Mouse (Mus musculus) CH12.LX (cell line): ENCODE results near the gene Rab4b. TPM values are rescaled to one million over a fixed set of nuclear protein-coding genes. Genes with fewer than 3 reads are reported as not detected.

Source experiments
- DNase-seq: peaks from one replicate; pipeline ENCODE4 v3.0.0-alpha.2; 2013; ENCODE audit errors: extremely low read depth
- H3K27ac ChIP-seq: 2 replicates; pipeline ENCODE4 v1.5.1; 2012; ENCODE audit warnings: low read depth, mild to moderate bottlenecking, control low read depth, moderate library complexity; ENCODE audit not compliant: insufficient read depth
- H3K27me3 ChIP-seq: replicated peaks from 2 replicates; pipeline ENCODE3; 2012; ENCODE audit warnings: inconsistent platforms
- H3K36me3 ChIP-seq, 2 experiments: replicated peaks in 1 of 2; 2 replicates each; pipeline versions ENCODE3 to v1.6.1; 2012; ENCODE audit warnings: inconsistent platforms in 1 of 2, low read length in 1 of 2, mild to moderate bottlenecking in 1 of 2, mixed read lengths in 1 of 2, moderate library complexity in 1 of 2; ENCODE audit not compliant: control insufficient read depth in 1 of 2, insufficient read depth in 1 of 2
- H3K4me1 ChIP-seq, 2 experiments: 2 replicates each; pipeline ENCODE4 v1.6.1; 2012; ENCODE audit warnings: inconsistent platforms in 1 of 2, moderate library complexity in 1 of 2; ENCODE audit not compliant: insufficient read depth in 2 of 2, control insufficient read depth in 1 of 2
- H3K4me2 ChIP-seq: 2 replicates; pipeline ENCODE4 v1.6.1; 2012; ENCODE audit warnings: low read depth, mild to moderate bottlenecking, control low read depth; ENCODE audit not compliant: poor library complexity, insufficient read depth, severe bottlenecking
- H3K4me3 ChIP-seq, 3 experiments: fragments of 150-350 bp in 1 of 3; sonication (generic) in 1 of 3; replicated peaks in 1 of 3; 2 replicates each; pipeline versions ENCODE3 to v1.5.1; 2011 to 2012; ENCODE audit warnings: low read depth in 2 of 3, low read length in 2 of 3, mild to moderate bottlenecking in 2 of 3, moderate library complexity in 2 of 3, control low read depth in 1 of 3, improper control_type of control experiment in 1 of 3, inconsistent platforms in 1 of 3, mixed read lengths in 1 of 3; ENCODE audit not compliant: poor library complexity in 1 of 3
- H3K79me2 ChIP-seq: replicated peaks from 2 replicates; pipeline ENCODE4 v1.6.1; 2012; ENCODE audit warnings: mild to moderate bottlenecking, moderate library complexity; ENCODE audit not compliant: control insufficient read depth, poor library complexity, insufficient read depth, severe bottlenecking; ENCODE audit errors: extremely low read depth
- H3K9ac ChIP-seq: 2 replicates; pipeline ENCODE4 v1.6.1; 2012; ENCODE audit warnings: low read depth, mild to moderate bottlenecking, control low read depth, moderate library complexity; ENCODE audit not compliant: insufficient read depth
- H3K9me3 ChIP-seq: replicated peaks from 2 replicates; pipeline ENCODE3; 2012; ENCODE audit warnings: low read length, inconsistent platforms, mixed read lengths
- BHLHE40 ChIP-seq: IDR thresholded peaks from 2 replicates; pipeline ENCODE4 v1.6.1; 2011; ENCODE audit warnings: mild to moderate bottlenecking, low read depth, low read length, improper control_type of control experiment
- CHD1 ChIP-seq: IDR thresholded peaks from 2 replicates; pipeline ENCODE4 v1.6.1; 2012; ENCODE audit warnings: low read depth, low read length, improper control_type of control experiment, inconsistent platforms
- CTCF ChIP-seq, 2 experiments: IDR thresholded peaks in 1 of 2; conservative IDR thresholded peaks in 1 of 2; 2 replicates each; pipeline ENCODE4 v1.5.1; 2011 to 2012; ENCODE audit warnings: low read depth in 2 of 2, low read length in 2 of 2, improper control_type of control experiment in 1 of 2, inconsistent platforms in 1 of 2, mild to moderate bottlenecking in 1 of 2, moderate library complexity in 1 of 2
- E2F4 ChIP-seq: IDR thresholded peaks from 2 replicates; pipeline ENCODE4 v1.6.1; 2011; ENCODE audit warnings: low read depth, low read length, improper control_type of control experiment; ENCODE audit not compliant: insufficient replicate concordance
- ELF1 ChIP-seq: IDR thresholded peaks from 2 replicates; pipeline ENCODE4 v1.6.1; 2014; ENCODE audit warnings: low read depth, mild to moderate bottlenecking, inconsistent platforms, low read length, improper control_type of control experiment
- EP300 ChIP-seq: IDR thresholded peaks from 2 replicates; pipeline ENCODE4 v1.6.1; 2011; ENCODE audit warnings: low read length, improper control_type of control experiment
- JUN ChIP-seq: IDR thresholded peaks from 2 replicates; pipeline ENCODE4 v1.6.1; 2011; ENCODE audit warnings: low read depth, mild to moderate bottlenecking, low read length, improper control_type of control experiment, moderate library complexity; ENCODE audit not compliant: insufficient read depth
- JUND ChIP-seq: conservative IDR thresholded peaks from 2 replicates; pipeline ENCODE4 v1.6.1; 2011; ENCODE audit warnings: low read depth, low read length, improper control_type of control experiment
- MAFK ChIP-seq: IDR thresholded peaks from 2 replicates; pipeline ENCODE4 v1.6.1; 2011; ENCODE audit warnings: low read length, improper control_type of control experiment; ENCODE audit not compliant: insufficient replicate concordance
- MAX ChIP-seq: IDR thresholded peaks from 2 replicates; pipeline ENCODE4 v1.6.1; 2011; ENCODE audit warnings: low read length, improper control_type of control experiment
- MAZ ChIP-seq: IDR thresholded peaks from 2 replicates; pipeline ENCODE4 v1.6.1; 2012; ENCODE audit warnings: low read depth, mild to moderate bottlenecking, inconsistent platforms, low read length, improper control_type of control experiment, moderate library complexity
- MYC ChIP-seq: IDR thresholded peaks from 2 replicates; pipeline ENCODE4 v1.6.1; 2011; ENCODE audit warnings: low read depth, mild to moderate bottlenecking, improper control_type of control experiment, low read length
- NELFE ChIP-seq: IDR thresholded peaks from 2 replicates; pipeline ENCODE4 v1.6.1; 2011; ENCODE audit warnings: low read depth, low read length, improper control_type of control experiment
- NRF1 ChIP-seq: IDR thresholded peaks from 2 replicates; pipeline ENCODE4 v1.6.1; 2014; ENCODE audit warnings: low read depth, mild to moderate bottlenecking, inconsistent platforms, low read length, improper control_type of control experiment, moderate library complexity
- PAX5 ChIP-seq: IDR thresholded peaks from 2 replicates; pipeline ENCODE4 v1.6.1; 2012; ENCODE audit warnings: low read length, inconsistent platforms, mixed read lengths
- RAD21 ChIP-seq: IDR thresholded peaks from 2 replicates; pipeline ENCODE4 v1.6.1; 2011; ENCODE audit warnings: low read depth, mild to moderate bottlenecking, low read length, improper control_type of control experiment, moderate library complexity
- SMC3 ChIP-seq: IDR thresholded peaks from 2 replicates; pipeline ENCODE4 v1.6.1; 2011; ENCODE audit warnings: low read depth, low read length, improper control_type of control experiment
- UBTF ChIP-seq: IDR thresholded peaks from 2 replicates; pipeline ENCODE4 v1.6.1; 2012; ENCODE audit warnings: low read depth, mild to moderate bottlenecking, inconsistent platforms, low read length, improper control_type of control experiment, moderate library complexity
- USF2 ChIP-seq: conservative IDR thresholded peaks from 2 replicates; pipeline ENCODE4 v1.6.1; 2011; ENCODE audit warnings: low read depth, low read length, improper control_type of control experiment
- ZKSCAN1 ChIP-seq: IDR thresholded peaks from 2 replicates; pipeline ENCODE4 v1.6.1; 2012; ENCODE audit warnings: low read depth, inconsistent platforms, low read length, improper control_type of control experiment, borderline replicate concordance
- ZNF384 ChIP-seq: IDR thresholded peaks from 2 replicates; pipeline ENCODE4 v1.6.1; 2012; ENCODE audit warnings: low read depth, low read length, improper control_type of control experiment, inconsistent platforms
- dilution Hi-C: fragments of 300-500 bp; cut with MboI; formaldehyde crosslinking; loops from 2 replicates; pipeline ENCODE4 v1.14.3; 2020; ENCODE audit warnings: low sequenced_read_pairs; ENCODE audit not compliant: extremely low pct_unique_long_range_greater_than_20kb, extremely low pct_ligation_motif_present
- in situ Hi-C: fragments of 300-500 bp; cut with MboI; formaldehyde crosslinking; loops from 3 replicates; pipeline ENCODE4 v1.14.3; 2019; ENCODE audit warnings: low sequenced_read_pairs, low pct_ligation_motif_present, low pct_unique_long_range_greater_than_20kb, mixed read lengths
- polyA plus RNA-seq: library from polyadenylated mRNA; unstranded; fragments of >175 nt; gene quantifications from 2 replicates; pipeline ENCODE4 v1.2.1, GENCODE M21; 2012; ENCODE audit warnings: low read depth; ENCODE audit not compliant: insufficient read length
- total RNA-seq, 2 experiments: library from RNA; depleted of rRNA; stranded (reverse); fragments of 300-350 nt in 1 of 2; fragments of >200 nt in 1 of 2; gene quantifications; 2 replicates each; pipeline ENCODE4 v1.2.3; 2012 to 2014

The Rab4b gene
- total and polyA plus RNA-seq, 3 experiments, result 26.2 to 85.5 (median 39.4) TPM

GRCm38 (mm10) chr7:27128946-27129345 lies 49.8 kb downstream of the Rab4b start:
- Histone ChIP-seq H3K79me2 (no peaks in the 10 kb centered on the region), H3K9ac (no peak overlapping the region), H3K36me3 (no peaks in the 10 kb centered on the region), H3K4me2 (no peak overlapping the region), H3K27ac (no peak overlapping the region), H3K4me1 (no peaks in the 10 kb centered on the region), H3K27me3 (peaks cover 63% of the 10 kb centered on the region), H3K4me3 (no peak overlapping the region), H3K9me3 (peaks cover 7% of the 10 kb centered on the region)
- dilution Hi-C loops, result no loop called here
- no peak for DNase-seq
- in situ Hi-C loops, result loop anchor here (25.0 kb wide), 1 partner anchor 367 kb away; the partner anchor contains the start of gene Cyp2b19
- TF ChIP-seq JUND, result no peak
- no peak for TF ChIP-seq SMC3
- no peak for TF ChIP-seq NRF1
- no peak for TF ChIP-seq NELFE
- TF ChIP-seq MAZ, result no peak
- TF ChIP-seq BHLHE40, result no peak
- TF ChIP-seq MAX, result no peak
- no peak for TF ChIP-seq JUN
- no peak for TF ChIP-seq CHD1
- no peak for TF ChIP-seq ELF1
- TF ChIP-seq USF2, result no peak
- TF ChIP-seq ZKSCAN1, result no peak
- TF ChIP-seq ZNF384, result no peak
- TF ChIP-seq MAFK, result no peak
- no peak for TF ChIP-seq MYC
- TF ChIP-seq PAX5, result no peak
- TF ChIP-seq E2F4, result no peak
- TF ChIP-seq EP300, result no peak
- no peak for TF ChIP-seq UBTF

- Histone ChIP-seq H3K4me1 (no peaks in the 10 kb centered on the region), H3K79me2 (no peaks in the 10 kb centered on the region), H3K9me3 (peaks cover 7% of the 10 kb centered on the region), H3K27me3 (peaks cover 59% of the 10 kb centered on the region), H3K36me3 (no peaks in the 10 kb centered on the region), H3K9ac (no peak overlapping the region), H3K27ac (no peak overlapping the region), H3K4me3 (no peak overlapping the region), H3K4me2 (no peak overlapping the region)
- DNase-seq, result peak; percentile 36
- dilution Hi-C loops, result no loop called here
- in situ Hi-C loops, result loop anchor here (25.0 kb wide), 1 partner anchor 366 kb away; the partner anchor contains the start of gene Cyp2b19
- TF ChIP-seq SMC3 (peak; percentile 46), ZKSCAN1 (no peak), CTCF (conservative IDR thresholded peaks at IDR 0.05 in 1 of 2, IDR thresholded peaks at IDR 0.05 in 1 of 2; ENCODE audit: low read depth in 2 of 2, low read length in 2 of 2) (peak; percentile 40 to 66; a peak in 3 of 4 replicates), RAD21 (peak; percentile 68)
Observed at GRCm38 (mm10) chr7:27128162-27128561, 50.5 kb downstream of the Rab4b start.
